Mouse (Mus musculus) hindbrain, embryonic 11.5 days (tissue): ENCODE results near the gene Arhgap15. TPM values are rescaled to one million over a fixed set of nuclear protein-coding genes. Genes with fewer than 3 reads are reported as not detected.

Source experiments
- ATAC-seq: fragments of 200-750 bp; cut with Nextera tagmentation; 2 replicates; pipeline ENCODE4 v1.8.0; 2017; ENCODE audit warnings: mild to moderate bottlenecking, moderate TSS enrichment, moderate library complexity; ENCODE audit not compliant: low FRiP score
- DNase-seq: peaks from one replicate; pipeline ENCODE4 v3.0.0-alpha.2; 2015; ENCODE audit warnings: low spot score
- H3K27ac ChIP-seq: fragments of 300-500 bp; sonication (generic); 2 replicates; pipeline ENCODE4 v1.5.1; 2014; ENCODE audit warnings: mild to moderate bottlenecking, low read depth, low read length
- H3K27me3 ChIP-seq: fragments of 300-500 bp; sonication (generic); 2 replicates; pipeline ENCODE4 v1.6.1; 2014; ENCODE audit warnings: mild to moderate bottlenecking, low read length, moderate library complexity, mixed read lengths; ENCODE audit not compliant: control insufficient read depth, insufficient read depth
- H3K36me3 ChIP-seq: fragments of 300-500 bp; sonication (generic); 2 replicates; pipeline ENCODE4 v1.6.1; 2014; ENCODE audit warnings: mild to moderate bottlenecking, low read length, moderate library complexity, mixed read lengths; ENCODE audit not compliant: control insufficient read depth, insufficient read depth
- H3K4me1 ChIP-seq: fragments of 300-500 bp; sonication (generic); replicated peaks from 2 replicates; pipeline ENCODE4 v1.6.1; 2014; ENCODE audit warnings: low read length, mixed read lengths; ENCODE audit not compliant: control insufficient read depth, insufficient read depth
- H3K4me2 ChIP-seq: fragments of 300-500 bp; sonication (generic); replicated peaks from 2 replicates; pipeline ENCODE4 v1.6.1; 2014; ENCODE audit warnings: mild to moderate bottlenecking, low read depth, low read length
- H3K4me3 ChIP-seq: fragments of 300-500 bp; sonication (generic); 2 replicates; pipeline ENCODE4 v1.5.1; 2014; ENCODE audit warnings: low read depth, low read length
- H3K9ac ChIP-seq: fragments of 300-500 bp; sonication (generic); 2 replicates; pipeline ENCODE4 v1.6.1; 2014; ENCODE audit warnings: low read depth, low read length
- H3K9me3 ChIP-seq: fragments of 300-500 bp; sonication (generic); 2 replicates; pipeline ENCODE4 v1.6.1; 2016; ENCODE audit warnings: low read length; ENCODE audit not compliant: control insufficient read depth
- WGBS: fragments of 180-500 bp; shearing (Covaris S2); extraction: QIAGEN DNeasy Blood & Tissue Kit; methylation state at CpG from one replicate; pipeline ENCODE4 v1.1.7; 2014; 5-methylcytosine and 5-hydroxymethylcytosine counted together
- polyA plus RNA-seq: library from polyadenylated mRNA; unstranded; fragments of >200 nt; fragmentation: Nextera tagmentation; extraction: Ambion mirVana; gene quantifications from 2 replicates; pipeline ENCODE4 v1.2.1, GENCODE M21; 2014

Arhgap15 gene
- polyA plus RNA-seq, 1 experiment from 2014 or later: 1.6 TPM

GRCm38 (mm10) chr2:44333295-44333694, 584.7 kb downstream of the Arhgap15 start:
- ATAC-seq (no peak), DNase-seq (no peak)
- H3K4me1 ChIP-seq: no peaks in the 10 kb centered on the region
- WGBS: 84% methylated on average over 4 of the region's 4 CpGs
- H3K36me3 ChIP-seq: no peaks in the 10 kb centered on the region
- H3K9ac ChIP-seq: no peak overlapping the region
- H3K27me3 ChIP-seq: no peaks in the 10 kb centered on the region
- no peak overlapping the region for H3K4me3 ChIP-seq
- no peak overlapping the region for H3K4me2 ChIP-seq
- H3K9me3 ChIP-seq: no peaks in the 10 kb centered on the region
- no peak overlapping the region for H3K27ac ChIP-seq

GRCm38 (mm10) chr2:44334006-44334405, 585.4 kb downstream of the Arhgap15 start:
- Histone ChIP-seq H3K9ac (no peak overlapping the region), H3K9me3 (no peaks in the 10 kb centered on the region), H3K27me3 (no peaks in the 10 kb centered on the region), H3K4me1 (no peaks in the 10 kb centered on the region), H3K36me3 (no peaks in the 10 kb centered on the region), H3K4me2 (no peak overlapping the region), H3K4me3 (no peak overlapping the region), H3K27ac (no peak overlapping the region)
- WGBS: 78% methylated on average over 3 of the region's 3 CpGs
- DNase-seq (no peak), ATAC-seq (no peak)

- DNase-seq (no peak), ATAC-seq (no peak)
- Histone ChIP-seq H3K4me1 (no peaks in the 10 kb centered on the region), H3K36me3 (no peaks in the 10 kb centered on the region), H3K27ac (no peak overlapping the region), H3K4me2 (no peak overlapping the region), H3K9ac (no peak overlapping the region), H3K4me3 (no peak overlapping the region), H3K9me3 (no peaks in the 10 kb centered on the region), H3K27me3 (no peaks in the 10 kb centered on the region)
- 50% methylated on average over 2 of the region's 2 CpGs for WGBS
Observed at GRCm38 (mm10) chr2:44334517-44334916, 585.9 kb downstream of the Arhgap15 start.

GRCm38 (mm10) chr2:44336720-44337354, 588.2 kb downstream of the Arhgap15 start:
- ATAC-seq (no peak), DNase-seq (peak; percentile 6)
- Histone ChIP-seq H3K9me3 (no peaks in the 10 kb centered on the region), H3K36me3 (no peaks in the 10 kb centered on the region), H3K9ac (no peak overlapping the region), H3K4me2 (no peak overlapping the region), H3K27me3 (no peaks in the 10 kb centered on the region), H3K27ac (no peak overlapping the region), H3K4me3 (no peak overlapping the region), H3K4me1 (no peaks in the 10 kb centered on the region)
- 83% methylated on average over 5 of the region's 5 CpGs for WGBS

GRCm38 (mm10) chr2:44338467-44338866, 589.8 kb downstream of the Arhgap15 start:
- ATAC-seq (no peak), DNase-seq (no peak)
- no peak overlapping the region for H3K9ac ChIP-seq
- 92% methylated on average over 6 of the region's 6 CpGs for WGBS
- H3K4me2 ChIP-seq: no peak overlapping the region
- H3K4me3 ChIP-seq: no peak overlapping the region
- no peaks in the 10 kb centered on the region for H3K9me3 ChIP-seq
- no peaks in the 10 kb centered on the region for H3K4me1 ChIP-seq
- no peaks in the 10 kb centered on the region for H3K27me3 ChIP-seq
- no peak overlapping the region for H3K27ac ChIP-seq
- no peaks in the 10 kb centered on the region for H3K36me3 ChIP-seq

- H3K27me3 ChIP-seq: no peaks in the 10 kb centered on the region
- H3K36me3 ChIP-seq: no peaks in the 10 kb centered on the region
- H3K9ac ChIP-seq: no peak overlapping the region
- 85% methylated on average over 10 of the region's 10 CpGs for WGBS
- H3K4me2 ChIP-seq: no peak overlapping the region
- no peaks in the 10 kb centered on the region for H3K9me3 ChIP-seq
- no peak overlapping the region for H3K27ac ChIP-seq
- no peak for DNase-seq
- no peak overlapping the region for H3K4me3 ChIP-seq
- ATAC-seq: no peak
- no peaks in the 10 kb centered on the region for H3K4me1 ChIP-seq
Observed at GRCm38 (mm10) chr2:44341091-44341571, 592.5 kb downstream of the Arhgap15 start.

GRCm38 (mm10) chr2:44344861-44345260, 596.2 kb downstream of the Arhgap15 start:
- H3K4me2 ChIP-seq: no peak overlapping the region
- WGBS: 90% methylated on average over 8 of the region's 8 CpGs
- no peaks in the 10 kb centered on the region for H3K27me3 ChIP-seq
- DNase-seq (no peak), ATAC-seq (no peak)
- no peaks in the 10 kb centered on the region for H3K9me3 ChIP-seq
- H3K4me3 ChIP-seq: no peak overlapping the region
- no peak overlapping the region for H3K27ac ChIP-seq
- no peaks in the 10 kb centered on the region for H3K4me1 ChIP-seq
- no peaks in the 10 kb centered on the region for H3K36me3 ChIP-seq
- H3K9ac ChIP-seq: no peak overlapping the region

- H3K4me1 ChIP-seq: no peaks in the 10 kb centered on the region
- no peak for ATAC-seq
Observed at GRCm38 (mm10) chr2:44345325-44345945, 596.8 kb downstream of the Arhgap15 start.

GRCm38 (mm10) chr2:44346184-44346583, 597.6 kb downstream of the Arhgap15 start:
- WGBS: 85% methylated on average over 4 of the region's 4 CpGs
- Histone ChIP-seq H3K36me3 (no peaks in the 10 kb centered on the region), H3K9me3 (no peaks in the 10 kb centered on the region), H3K9ac (no peak overlapping the region), H3K4me3 (no peak overlapping the region), H3K4me1 (no peaks in the 10 kb centered on the region), H3K27ac (no peak overlapping the region), H3K27me3 (no peaks in the 10 kb centered on the region), H3K4me2 (no peak overlapping the region)
- DNase-seq (no peak), ATAC-seq (no peak)

More at GRCm38 (mm10) chr2:44345325-44345945, 596.8 kb downstream of the Arhgap15 start:
- no peaks in the 10 kb centered on the region for H3K9me3 ChIP-seq
- H3K36me3 ChIP-seq: no peaks in the 10 kb centered on the region
- no peak overlapping the region for H3K9ac ChIP-seq
- no peaks in the 10 kb centered on the region for H3K27me3 ChIP-seq
- H3K4me2 ChIP-seq: no peak overlapping the region
- DNase-seq: no peak
- H3K4me3 ChIP-seq: no peak overlapping the region
- H3K27ac ChIP-seq: no peak overlapping the region
- WGBS: 94% methylated on average over 5 of the region's 5 CpGs
